Mouse (Mus musculus): ENCODE results near the gene RPS10-NUDT3.

DNA sequence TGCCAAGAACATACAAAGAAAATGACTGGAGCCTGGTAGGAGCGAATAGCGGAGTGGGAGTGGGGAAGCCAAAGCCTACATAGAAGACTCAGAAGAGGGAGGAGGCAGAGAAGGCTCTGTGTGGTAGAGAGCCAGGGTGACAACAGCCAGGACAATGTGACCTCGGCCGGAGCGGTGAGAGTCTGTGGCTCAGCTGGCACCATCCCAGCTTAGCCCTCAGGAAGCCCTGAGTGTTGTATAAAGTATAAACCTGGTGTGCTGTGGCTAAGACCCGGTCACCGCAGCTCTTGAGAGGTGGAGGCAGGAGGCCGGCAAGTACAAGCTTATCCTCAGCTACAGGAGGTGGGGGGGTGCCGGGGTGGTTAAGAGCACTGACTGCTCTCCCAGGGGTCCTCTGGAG is 2.3 kb upstream of the RPS10-NUDT3 start:
- TF ChIP-seq CTCF (IDR thresholded peaks at IDR 0.05; ENCODE audit: low read depth) = no peak
- no peak for TF ChIP-seq EP300 (optimal IDR thresholded peaks at IDR 0.05)

Data from stomach, postnatal 0 days (tissue).